Mouse (Mus musculus) inflammation-experienced regulatory T-cells, adult 6 months (primary cell): Measurements from ENCODE around the gene Tmem273. TPM values are rescaled to one million over a fixed set of nuclear protein-coding genes. Genes with fewer than 3 reads are reported as not detected.

Experiments used
- ATAC-seq: one replicate; pipeline ENCODE4 v1.8.0; 2017
- polyA plus RNA-seq, 3 experiments: library from polyadenylated mRNA; unstranded; fragments of 100-300 nt; shearing (Covaris generic); gene quantifications; one replicate each; pipeline ENCODE4 v1.2.1; 2017

The Tmem273 gene
- polyA plus RNA-seq, 3 experiments from 2014 or later, result 2.6 to 5.5 (median 3.6) TPM

GRCm38 (mm10) chr14:32812429-32812828 lies 26.7 kb downstream of the Tmem273 start:
- no peak for ATAC-seq

DNA sequence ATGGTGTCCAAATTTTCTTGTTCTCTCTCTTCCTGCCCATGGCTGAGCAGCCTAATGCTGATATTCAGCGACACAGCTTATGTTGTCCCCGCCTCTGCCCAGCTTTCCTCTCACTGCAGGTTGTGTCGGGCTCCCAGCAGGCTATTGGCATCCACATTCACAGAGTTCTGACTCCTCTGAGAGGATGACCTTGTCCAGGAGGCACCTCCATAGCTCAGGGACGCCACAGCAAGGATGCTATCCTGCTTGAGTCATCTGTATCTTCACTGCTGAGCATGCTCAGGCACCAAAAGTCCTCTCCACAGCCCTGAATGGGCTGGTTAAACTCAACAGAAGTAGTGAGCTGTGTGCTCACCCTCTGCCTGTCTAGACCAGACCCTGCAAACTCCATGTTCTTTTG lies 29.2 kb downstream of the Tmem273 start:
- no peak for ATAC-seq

GRCm38 (mm10) chr14:32816533-32816932 lies 30.8 kb downstream of the Tmem273 start:
- no peak for ATAC-seq

- no peak for ATAC-seq
Measured at GRCm38 (mm10) chr14:32817258-32817657, 31.5 kb downstream of the Tmem273 start.

GRCm38 (mm10) chr14:32819297-32819696 lies 33.5 kb downstream of the Tmem273 start:
- ATAC-seq, result no peak

DNA sequence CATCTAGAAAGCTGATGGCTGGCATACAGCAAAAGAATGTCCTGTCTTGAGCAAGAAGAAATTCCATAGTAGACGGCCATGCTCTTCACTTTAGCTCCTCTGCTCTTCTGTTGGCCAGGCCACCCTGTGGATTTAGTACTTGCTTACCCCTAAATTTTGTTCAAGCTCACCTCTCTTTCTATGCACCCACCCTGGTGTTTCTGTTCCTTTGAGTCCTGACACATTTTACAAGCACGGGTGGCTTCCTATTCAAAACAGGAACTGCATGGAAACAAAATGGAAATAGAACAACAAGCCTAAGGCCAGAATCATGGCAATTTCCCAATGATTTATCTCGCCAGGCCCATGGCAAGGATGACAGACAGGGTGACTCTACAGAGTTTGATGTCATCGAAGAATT lies 37.0 kb downstream of the Tmem273 start:
- no peak for ATAC-seq

GRCm38 (mm10) chr14:32823861-32824260 lies 38.1 kb downstream of the Tmem273 start:
- ATAC-seq, result no peak

DNA sequence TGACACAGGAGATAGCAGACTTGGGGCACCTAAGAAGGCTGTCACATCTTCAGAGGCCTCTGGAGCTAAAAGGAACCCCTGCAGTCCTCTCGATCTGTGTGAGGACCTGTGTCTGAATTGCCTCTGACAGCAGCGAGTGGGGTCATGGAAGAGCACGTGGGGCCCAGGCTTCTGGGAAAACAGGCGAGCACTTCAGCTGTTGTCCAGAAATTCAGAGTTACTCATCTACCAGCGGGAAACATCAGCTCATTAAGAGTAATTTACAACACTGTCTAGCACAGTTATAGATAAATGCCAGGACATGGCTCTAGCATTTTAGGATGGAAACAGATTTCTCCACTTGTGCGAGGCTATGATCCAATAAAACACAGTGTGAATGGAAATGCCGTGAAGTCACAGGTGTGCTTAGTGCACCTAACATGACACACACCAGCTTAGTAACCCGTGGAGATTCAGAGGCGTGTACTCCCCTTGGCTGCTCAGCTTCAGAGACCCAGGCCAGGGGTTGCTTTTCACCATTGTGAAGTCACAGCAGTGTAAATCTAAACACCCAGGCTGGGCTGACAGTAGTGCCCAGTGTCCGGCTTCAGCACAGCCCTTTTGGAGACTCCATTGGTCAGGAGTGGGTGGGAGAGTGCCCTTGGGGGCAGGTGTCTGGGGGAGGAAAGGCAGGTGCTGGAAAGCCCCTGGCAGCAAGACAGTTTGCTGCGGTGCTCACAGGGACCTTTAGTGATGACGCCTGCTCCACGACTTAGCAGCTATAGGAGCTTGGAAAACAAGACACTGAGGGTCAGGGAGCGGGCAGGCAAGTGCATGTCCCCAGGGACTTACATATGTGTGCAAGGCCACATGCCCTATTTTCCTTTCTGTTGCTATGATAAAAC lies 38.7 kb downstream of the Tmem273 start:
- no peak for ATAC-seq

GRCm38 (mm10) chr14:32825426-32826032 lies 39.8 kb downstream of the Tmem273 start:
- ATAC-seq, result no peak

- ATAC-seq, result no peak
Measured at GRCm38 (mm10) chr14:32827165-32827564, 41.4 kb downstream of the Tmem273 start.

- no peak for ATAC-seq
Measured at GRCm38 (mm10) chr14:32827994-32828650, 42.4 kb downstream of the Tmem273 start.

DNA sequence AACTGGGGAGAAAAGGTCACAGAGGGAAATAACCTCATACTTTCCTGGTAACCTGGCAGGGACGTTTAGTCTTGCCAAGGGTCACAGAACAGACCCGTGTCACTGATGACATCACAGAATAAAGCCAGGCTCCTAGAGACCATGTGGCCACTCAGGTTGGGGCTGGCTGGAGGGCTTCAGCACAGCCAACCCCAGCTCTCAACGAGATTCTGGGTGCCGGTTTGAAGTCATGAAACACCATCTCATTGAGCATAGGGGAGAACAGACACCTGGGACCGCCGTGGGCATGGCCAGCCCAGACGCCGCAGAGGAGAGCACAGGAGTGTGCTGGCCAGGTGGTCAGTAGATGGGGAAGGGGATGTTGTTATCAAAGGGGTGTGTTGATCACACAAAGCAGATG lies 48.1 kb downstream of the Tmem273 start, which contains the start of gene Fam170b:
Fam170b (plus strand) TSS at position 116 of the 400 bp plus-strand sequence.
- ATAC-seq, result no peak

DNA sequence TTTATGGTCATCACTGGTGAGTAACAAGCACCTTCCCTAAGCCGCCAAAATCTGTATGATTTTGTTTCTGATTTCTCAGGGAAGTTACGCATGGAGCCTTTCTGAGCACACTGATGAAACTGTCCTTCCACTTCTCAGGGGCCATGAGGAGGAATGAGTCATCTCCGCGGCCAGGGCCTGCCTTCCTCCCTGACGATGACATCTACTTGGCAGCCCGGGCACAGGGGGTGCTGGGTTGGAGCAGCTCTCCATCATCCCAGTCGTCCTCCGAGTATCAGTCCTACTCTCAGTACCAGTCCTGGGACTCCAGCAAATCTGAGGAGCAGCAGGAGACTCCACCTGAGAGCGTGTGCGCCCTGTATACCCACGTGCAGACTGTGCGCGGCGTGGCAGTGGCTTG lies 49.4 kb downstream of the Tmem273 start:
- no peak for ATAC-seq

GRCm38 (mm10) chr14:32835596-32835995 lies 49.8 kb downstream of the Tmem273 start:
- no peak for ATAC-seq

- no peak for ATAC-seq
Measured at GRCm38 (mm10) chr14:32836191-32836590, 50.4 kb downstream of the Tmem273 start.

DNA sequence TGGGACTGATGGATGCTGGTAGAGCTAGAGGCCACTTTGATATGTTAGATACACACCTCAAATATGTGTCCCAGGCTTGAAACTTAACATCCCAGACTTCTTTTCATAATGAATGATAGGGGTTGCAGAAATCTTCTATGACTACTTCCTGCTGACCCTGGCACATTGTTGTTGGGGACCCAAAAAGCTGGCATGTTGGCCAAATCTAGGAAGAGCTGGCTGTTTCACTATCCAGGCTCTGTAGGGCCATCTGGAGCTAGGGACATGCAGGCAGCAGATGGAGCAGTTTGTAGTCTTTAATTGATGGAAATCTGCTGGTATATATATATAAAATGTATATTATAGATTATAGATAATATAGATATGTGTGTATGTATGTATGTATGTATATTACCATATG lies 56.3 kb downstream of the Tmem273 start:
- no peak for ATAC-seq

DNA sequence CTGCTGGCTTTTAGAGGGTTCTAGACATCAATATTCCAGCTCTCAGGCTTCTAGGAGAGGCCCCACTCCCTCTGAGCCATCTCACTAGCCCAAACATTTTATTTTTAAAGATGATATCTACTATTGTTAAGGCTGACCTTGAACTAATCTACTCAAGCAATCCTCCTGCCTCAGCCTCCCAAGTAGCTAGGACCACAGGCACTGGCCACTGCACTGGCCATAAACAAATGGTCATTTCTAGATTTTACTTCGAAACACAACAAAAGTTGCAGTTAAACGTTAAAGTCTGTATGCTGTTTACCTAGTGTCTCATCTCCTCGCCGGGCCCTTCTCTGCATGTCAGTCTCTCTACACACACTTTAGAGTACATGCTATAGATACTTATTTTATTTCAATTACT lies 68.3 kb downstream of the Tmem273 start:
- no peak for ATAC-seq

DNA sequence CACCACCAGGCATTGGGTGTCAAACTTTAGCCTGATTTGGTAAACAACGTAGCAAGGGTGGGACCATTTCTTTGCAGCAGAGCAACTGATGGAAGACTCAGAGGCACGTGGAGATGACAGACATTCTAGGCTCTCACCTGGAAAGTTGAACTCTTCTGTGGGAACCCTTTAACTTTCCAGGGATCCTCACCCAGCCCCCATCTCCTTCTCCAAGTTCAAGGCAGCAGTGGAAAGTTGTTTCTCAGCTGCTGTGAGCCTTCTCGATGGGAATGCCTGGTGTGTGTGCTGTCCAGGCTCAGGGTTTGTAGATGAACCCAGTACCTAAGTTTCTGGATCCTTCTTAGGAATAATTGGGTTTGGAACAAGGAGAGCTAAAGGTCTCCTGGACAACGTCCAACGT lies 70.5 kb downstream of the Tmem273 start:
- ATAC-seq, result no peak

- no peak for ATAC-seq
Measured at GRCm38 (mm10) chr14:32856681-32857328, 71.0 kb downstream of the Tmem273 start, which contains the start of gene Vstm4. TSS of gene Vstm4 (plus strand) at chr14:32856756.

- ATAC-seq, result no peak
Measured at GRCm38 (mm10) chr14:32858361-32858760, 72.6 kb downstream of the Tmem273 start.

GRCm38 (mm10) chr14:32858941-32859510 lies 73.3 kb downstream of the Tmem273 start:
- no peak for ATAC-seq

- ATAC-seq, result no peak
Measured at GRCm38 (mm10) chr14:32859831-32860569, 74.2 kb downstream of the Tmem273 start.
